34 mouse cellular contexts compared by ENCODE assay signal in the genomic region with DNA sequence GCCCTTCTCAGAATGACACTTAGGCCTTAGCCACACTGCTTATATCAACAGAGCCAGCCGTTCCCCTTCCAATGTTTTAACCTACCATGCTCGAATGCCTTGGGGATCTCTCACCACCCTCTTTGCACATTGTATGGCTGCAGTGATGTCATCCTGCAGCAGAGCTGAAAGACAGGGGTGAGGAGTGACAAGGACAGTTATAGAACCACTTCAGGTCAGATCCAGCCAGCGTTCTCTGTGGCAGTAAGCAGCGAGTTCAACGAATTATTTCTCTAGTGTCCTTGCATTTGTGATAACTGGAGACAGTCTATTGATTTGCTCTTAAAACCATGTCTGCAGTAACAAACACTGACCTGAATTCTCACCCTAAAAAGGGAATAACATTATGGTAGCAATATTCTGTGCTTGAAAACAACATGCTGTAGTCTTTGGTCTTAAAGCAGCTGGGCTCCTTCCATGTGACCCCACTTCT. TPM values are rescaled to one million over a fixed set of nuclear protein-coding genes. Genes with fewer than 3 reads are reported as not detected.
"Had no signal": no experiment of that assay in that cellular context is flagged by ENCODE, and none has a peak within 500 bp of the region (broad histone marks: within the 10 kb centered on the region; RNA-seq: fewer than 3 reads in every experiment).

No protein-coding gene starts in this region.

RNA-seq across cellular contexts. Expression of gene Lyz1, which starts 3.6 kb away (rescaled TPM):
- total RNA-seq: liver, adult 2 months had no signal
- polyA plus RNA-seq: hindbrain, embryonic 10.5 days; hindbrain, embryonic 12.5 days; hindbrain, embryonic 14.5 days; hindbrain, embryonic 16.5 days; kidney, embryonic 15.5 days; limb, embryonic 11.5 days; liver, adult 2 months; liver, embryonic 12.5 days had no signal

RNA-seq across cellular contexts. Expression of gene 9530003J23Rik, which starts 50.6 kb away (rescaled TPM):
- total RNA-seq: gastrocnemius, adult 18-20 months; gastrocnemius, adult 8-10 months; gastrocnemius, postnatal 14 days; gastrocnemius, postnatal 36 days; heart, adult 2 months; heart, postnatal 10 days; heart, postnatal 25 days; heart, postnatal 4 days; layer of hippocampus, adult 18-20 months; layer of hippocampus, adult 8-10 months; layer of hippocampus, postnatal 14 days; layer of hippocampus, postnatal 36 days; left cerebral cortex, adult 18-20 months; left cerebral cortex, adult 8-10 months; left cerebral cortex, postnatal 10 days; left cerebral cortex, postnatal 25 days; left cerebral cortex, postnatal 4 days; liver, adult 2 months had no signal
- polyA plus RNA-seq: heart, adult 2 months; hindbrain, embryonic 10.5 days; hindbrain, embryonic 12.5 days; hindbrain, embryonic 14.5 days; hindbrain, embryonic 16.5 days; intestine, embryonic 14.5 days; intestine, embryonic 16.5 days; kidney, adult 2 months; kidney, embryonic 15.5 days; kidney, postnatal 0 days; large intestine, adult 2 months; limb, embryonic 13.5 days; limb, embryonic 15.5 days; liver, adult 2 months; liver, embryonic 12.5 days; liver, embryonic 14.5 days; liver, embryonic 16.5 days had no signal
